Mouse (Mus musculus) small intestine, adult 2 months (tissue): Measurements from ENCODE around the gene Glb1. TPM values are rescaled to one million over a fixed set of nuclear protein-coding genes. Genes with fewer than 3 reads are reported as not detected.
A peak's percentile ranks its signal among the peaks of the same experiment; 100 is the strongest.

Source experiments
- H3K27ac ChIP-seq: fragments of 200-500 bp; 2 replicates; pipeline ENCODE4 v1.5.1; 2012; ENCODE audit warnings: low read depth, low read length, control low read depth, inconsistent platforms; ENCODE audit not compliant: insufficient read depth
- H3K27me3 ChIP-seq: fragments of 200-500 bp; 2 replicates; pipeline ENCODE4 v1.6.1; 2012; ENCODE audit warnings: mild to moderate bottlenecking, moderate library complexity, low read length, inconsistent platforms; ENCODE audit not compliant: control insufficient read depth, insufficient read depth
- H3K36me3 ChIP-seq: fragments of 200-500 bp; 2 replicates; pipeline ENCODE4 v1.6.1; 2012; ENCODE audit warnings: mild to moderate bottlenecking, low read length, control low read depth, inconsistent platforms; ENCODE audit not compliant: control insufficient read depth, insufficient read depth
- H3K4me1 ChIP-seq: fragments of 200-500 bp; 2 replicates; pipeline ENCODE4 v1.6.1; 2012; ENCODE audit warnings: low read length, inconsistent platforms, mixed read lengths; ENCODE audit not compliant: control insufficient read depth, insufficient read depth, insufficient read length
- H3K4me3 ChIP-seq: fragments of 200-500 bp; 2 replicates; pipeline ENCODE4 v1.5.1; 2012; ENCODE audit warnings: low read depth, mild to moderate bottlenecking, control low read depth, inconsistent platforms, low read length, moderate library complexity
- CTCF ChIP-seq: fragments of 200-500 bp; IDR thresholded peaks from 2 replicates; pipeline ENCODE4 v1.5.1; 2012; ENCODE audit warnings: low read depth, mild to moderate bottlenecking, control low read depth, inconsistent platforms, low read length, moderate library complexity, mixed read lengths; ENCODE audit not compliant: insufficient replicate concordance, insufficient read length; ENCODE audit errors: extremely low read depth
- POLR2A ChIP-seq: fragments of 200-500 bp; IDR thresholded peaks from 2 replicates; pipeline ENCODE4 v1.6.1; 2012; ENCODE audit warnings: low read depth, mild to moderate bottlenecking, control low read depth, inconsistent platforms, low read length, moderate library complexity
- WGBS: fragments of 180-500 bp; shearing (Covaris S2); methylation state at CpG from one replicate; pipeline ENCODE4 v1.1.7; 2018; 5-methylcytosine and 5-hydroxymethylcytosine counted together
- polyA plus RNA-seq: library from polyadenylated mRNA; depleted of rRNA; stranded (reverse); fragments of >200 nt; gene quantifications from 2 replicates; pipeline ENCODE4 v1.2.3, GENCODE M21; 2012

Gene Glb1
- polyA plus RNA-seq, 1 experiment = 25.4 TPM

DNA sequence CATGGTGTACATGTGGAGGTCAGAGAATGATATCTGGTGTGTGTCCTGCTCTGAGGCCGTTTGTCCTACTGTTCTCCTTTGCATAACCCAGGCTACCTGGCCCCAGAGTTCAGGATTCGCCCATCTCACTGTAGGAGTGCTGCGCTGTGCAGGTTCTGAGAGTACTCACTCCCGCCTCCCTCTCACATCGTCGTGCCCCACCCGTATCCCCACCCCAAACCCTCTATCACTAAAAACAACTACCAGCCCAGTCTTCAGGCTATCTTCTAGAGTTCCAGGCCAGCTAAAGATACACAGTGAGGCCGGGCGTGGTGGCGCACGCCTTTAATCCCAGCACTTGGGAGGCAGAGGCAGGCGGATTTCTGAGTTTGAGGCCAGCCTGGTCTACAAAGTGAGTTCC lies 1.2 kb upstream of the Glb1 start:
- Histone ChIP-seq H3K27ac (no peak overlapping the region), H3K4me3 (no peak overlapping the region), H3K4me1 (peaks cover 15% of the 10 kb centered on the region), H3K27me3 (no peaks in the 10 kb centered on the region), H3K36me3 (peaks cover 9% of the 10 kb centered on the region; the same call in 1 of the 2 replicates)
- TF ChIP-seq CTCF (no peak), POLR2A (no peak)
- 89% methylated on average over 12 of the region's 12 CpGs for WGBS

DNA sequence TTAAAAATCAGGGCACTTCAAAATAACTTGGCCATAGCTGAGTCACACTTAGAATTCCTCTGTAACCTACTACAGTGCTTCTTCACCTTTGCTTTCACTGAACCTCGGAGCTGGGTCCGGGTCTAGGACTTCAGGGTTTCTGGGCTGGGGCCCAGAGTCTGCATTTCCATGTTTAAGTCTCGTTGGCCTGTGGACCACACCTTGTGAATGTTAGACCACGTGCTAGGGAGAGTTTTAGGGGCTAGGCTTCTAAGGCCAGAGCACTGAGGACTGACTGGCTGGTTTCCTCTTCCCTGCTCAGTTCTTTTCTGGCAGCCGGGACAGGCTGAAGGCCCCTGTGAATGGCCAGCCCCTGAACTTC lies 308 bp upstream of the Glb1 start:
- peak overlapping the region; percentile 37 for H3K27ac ChIP-seq
- peaks cover 10% of the 10 kb centered on the region for H3K4me1 ChIP-seq
- H3K4me3 ChIP-seq = peak overlapping the region; percentile 88
- 9% methylated on average over 5 of the region's 5 CpGs for WGBS
- peaks cover 17% of the 10 kb centered on the region for H3K36me3 ChIP-seq
- H3K27me3 ChIP-seq = no peaks in the 10 kb centered on the region
- TF ChIP-seq CTCF = no peak
- no peak for TF ChIP-seq POLR2A

DNA sequence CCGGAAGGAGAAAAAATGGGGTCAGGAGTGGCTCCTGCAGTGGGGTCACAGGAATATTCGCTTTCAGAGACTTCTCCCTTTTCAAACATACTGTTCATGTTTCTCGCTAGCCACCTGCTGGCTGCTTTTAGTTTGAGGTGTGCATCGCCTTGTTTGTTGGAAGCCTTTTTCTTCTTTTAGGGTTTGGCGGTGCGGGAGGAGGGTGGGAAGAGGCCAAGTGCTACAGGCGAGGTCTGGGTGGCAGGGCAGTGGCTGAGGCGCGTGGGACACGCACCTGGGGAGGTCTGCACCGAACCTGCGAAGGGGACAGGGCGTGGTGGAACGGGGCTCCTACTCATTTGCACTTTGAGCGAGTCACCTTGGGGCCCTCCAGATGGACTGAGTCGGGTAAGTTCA lies 807 bp downstream of the Glb1 start:
- peaks cover 20% of the 10 kb centered on the region for H3K36me3 ChIP-seq
- WGBS = 2% methylated on average over 16 of the region's 16 CpGs
- TF ChIP-seq POLR2A (no peak), CTCF (peak; percentile 47; the same call in 1 of the 2 replicates)

DNA sequence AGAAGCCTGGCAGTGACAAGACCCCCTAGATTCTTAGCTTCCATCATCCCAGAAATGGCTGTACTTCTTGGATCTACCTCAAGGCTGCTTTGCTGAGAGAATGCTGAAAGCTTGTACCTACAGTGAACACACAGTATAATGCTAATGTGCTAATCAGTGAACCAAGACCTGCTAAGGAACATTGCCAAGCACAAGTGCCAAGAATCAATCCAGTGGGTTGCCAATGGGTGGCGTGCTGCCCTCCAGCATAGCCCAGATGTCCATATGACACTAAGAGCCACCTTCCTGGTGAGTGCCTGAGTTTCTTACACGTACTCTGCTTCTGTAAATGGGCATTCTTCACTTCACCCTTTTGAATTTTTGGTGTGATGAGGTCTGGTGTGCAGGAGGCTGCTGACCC lies 6.8 kb downstream of the Glb1 start:
- H3K4me1 ChIP-seq = no peaks in the 10 kb centered on the region
- H3K27ac ChIP-seq = no peak overlapping the region
- H3K36me3 ChIP-seq = peaks cover 41% of the 10 kb centered on the region
- WGBS = 92% methylated on average over 2 of the region's 2 CpGs
- no peaks in the 10 kb centered on the region for H3K27me3 ChIP-seq
- H3K4me3 ChIP-seq = no peak overlapping the region
- no peak for TF ChIP-seq CTCF
- no peak for TF ChIP-seq POLR2A

More for the DNA sequence above, 807 bp downstream of the Glb1 start:
- H3K27me3 ChIP-seq = no peaks in the 10 kb centered on the region
- H3K4me1 ChIP-seq = peaks cover 10% of the 10 kb centered on the region
- H3K27ac ChIP-seq = peak overlapping the region; percentile 90
- H3K4me3 ChIP-seq = peak overlapping the region; percentile 88

DNA sequence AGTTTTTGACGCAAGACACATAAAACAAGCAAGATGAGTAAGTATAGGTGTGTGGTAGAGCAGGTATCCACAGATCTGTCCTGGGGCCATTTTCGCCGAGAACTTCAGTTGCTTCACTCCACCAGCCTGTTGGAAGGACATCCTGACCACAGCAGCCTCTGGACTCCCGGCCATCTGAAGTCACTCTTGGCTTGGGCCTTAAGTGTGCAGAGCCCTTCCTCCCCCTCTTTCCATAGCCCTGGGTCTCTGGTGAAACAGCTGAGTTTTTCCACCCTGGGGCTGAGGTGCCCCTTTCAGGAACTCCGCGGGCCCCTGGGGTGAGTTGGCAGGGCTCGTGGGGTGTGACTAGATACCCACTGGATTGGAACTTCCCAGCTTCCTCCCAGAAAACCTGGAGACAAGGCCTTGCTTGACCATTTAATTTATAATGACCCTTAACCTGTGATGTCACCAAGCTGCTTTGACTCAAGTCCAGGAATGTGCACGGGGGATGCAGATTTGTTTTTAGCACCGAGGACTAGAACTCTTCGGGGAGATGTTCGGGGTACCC lies 9.5 kb downstream of the Glb1 start:
- no peak for TF ChIP-seq POLR2A
- Histone ChIP-seq H3K4me1 (no peaks in the 10 kb centered on the region), H3K36me3 (peaks cover 26% of the 10 kb centered on the region), H3K27me3 (no peaks in the 10 kb centered on the region), H3K27ac (no peak overlapping the region), H3K4me3 (no peak overlapping the region)
- WGBS = 98% methylated on average over 11 of the region's 11 CpGs

DNA sequence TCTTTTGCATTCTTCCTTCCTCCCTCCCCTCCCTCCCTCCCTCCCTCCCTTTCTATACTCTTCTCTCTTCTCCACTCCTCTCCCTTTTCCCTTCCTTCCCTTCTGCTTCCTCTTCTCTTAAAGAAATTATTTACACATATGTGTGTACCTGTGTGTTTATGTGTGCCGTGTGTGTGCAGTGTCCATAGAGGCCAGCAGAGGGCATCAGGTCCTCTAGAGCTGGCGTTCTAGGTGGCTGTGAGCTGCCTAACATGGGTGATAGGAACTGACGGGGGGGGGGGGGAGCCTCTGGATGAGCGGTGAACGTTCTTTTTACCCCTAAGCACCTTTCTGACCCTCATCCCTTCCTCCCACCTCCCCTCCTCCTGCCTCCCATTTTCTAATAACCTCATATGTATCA lies 10.4 kb downstream of the Glb1 start:
- WGBS = 83% methylated on average over 5 of the region's 5 CpGs
- peaks cover 24% of the 10 kb centered on the region for H3K36me3 ChIP-seq

DNA sequence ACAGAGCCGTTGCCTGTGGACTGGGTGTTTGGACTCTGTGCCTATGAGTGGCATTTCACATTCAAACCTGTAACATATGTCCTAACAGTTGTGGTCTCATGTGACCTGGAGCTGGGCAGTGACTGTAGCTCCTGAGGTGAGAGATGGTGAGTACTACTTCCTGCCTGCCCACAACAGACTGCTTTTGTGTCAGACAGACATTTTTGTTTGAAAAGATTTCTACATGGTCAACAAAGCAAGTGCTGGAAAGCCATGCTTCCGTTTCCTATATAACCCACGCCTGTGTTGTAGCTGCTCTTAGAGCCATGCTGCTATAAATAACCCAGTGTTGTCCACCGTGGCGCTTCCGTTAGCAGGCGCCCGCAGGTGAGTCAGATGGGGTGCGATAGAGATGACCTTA lies 11.5 kb downstream of the Glb1 start:
- Histone ChIP-seq H3K36me3 (peaks cover 18% of the 10 kb centered on the region), H3K4me1 (peaks cover 7% of the 10 kb centered on the region; the same call in 1 of the 2 replicates), H3K4me3 (no peak overlapping the region), H3K27me3 (no peaks in the 10 kb centered on the region), H3K27ac (no peak overlapping the region)
- WGBS = 87% methylated on average over 9 of the region's 9 CpGs
- TF ChIP-seq POLR2A (no peak), CTCF (no peak)

More for the DNA sequence above, 10.4 kb downstream of the Glb1 start:
- Histone ChIP-seq H3K27ac (no peak overlapping the region), H3K27me3 (no peaks in the 10 kb centered on the region), H3K4me3 (no peak overlapping the region), H3K4me1 (peaks cover 3% of the 10 kb centered on the region; the same call in 1 of the 2 replicates)
- TF ChIP-seq CTCF (no peak), POLR2A (no peak)
